Mouse (Mus musculus) left cerebral cortex, adult 2 months (tissue): ENCODE measurements around the gene Ctdnep1. TPM values are rescaled to one million over a fixed set of nuclear protein-coding genes. Genes with fewer than 3 reads are reported as not detected.

Source experiments
- DNase-seq, 2 experiments: peaks; one replicate each; pipeline ENCODE4 v3.0.0; 2021 to 2022; ENCODE audit warnings: low spot score in 2 of 2, mixed read lengths in 1 of 2; ENCODE audit errors: extremely low spot score in 1 of 2
- H3K27ac ChIP-seq: fragments of 200-600 bp; 2 replicates; pipeline ENCODE4 v1.8.1; 2022
- H3K4me3 ChIP-seq: fragments of 200-600 bp; 2 replicates; pipeline ENCODE4 v1.8.1; 2022
- CTCF ChIP-seq: fragments of 200-600 bp; IDR thresholded peaks from 2 replicates; pipeline ENCODE4 v1.8.1; 2022; ENCODE audit warnings: antibody characterized with exemption, mild to moderate bottlenecking, moderate library complexity
- intact Hi-C: fragments of 180-260 bp; cut with DNase I; formaldehyde crosslinking; loops from one replicate; pipeline ENCODE4 v1.15.1; 2025
- total RNA-seq, 2 experiments: library from RNA; stranded (reverse); gene quantifications; 2 replicates each; pipeline ENCODE4 v1.2.3; 2021

Gene Ctdnep1
- total RNA-seq, 2 experiments from 2014 or later: 116 to 124 TPM

GRCm38 (mm10) chr11:69938401-69938979 lies 42.5 kb upstream of the Ctdnep1 start:
- Histone ChIP-seq H3K27ac (no peak overlapping the region), H3K4me3 (no peak overlapping the region)
- DNase-seq: no peak
- no peak for TF ChIP-seq CTCF
- intact Hi-C loops: no loop called here

GRCm38 (mm10) chr11:69939181-69939580 lies 41.8 kb upstream of the Ctdnep1 start:
- no peak for DNase-seq
- intact Hi-C loops: no loop called here
- TF ChIP-seq CTCF: no peak
- Histone ChIP-seq H3K4me3 (no peak overlapping the region), H3K27ac (no peak overlapping the region)

GRCm38 (mm10) chr11:69939731-69940130 lies 41.2 kb upstream of the Ctdnep1 start:
- DNase-seq: no peak
- no peak for TF ChIP-seq CTCF
- intact Hi-C loops: no loop called here
- H3K4me3 ChIP-seq: no peak overlapping the region
- no peak overlapping the region for H3K27ac ChIP-seq

- DNase-seq: no peak
- TF ChIP-seq CTCF: no peak
- Histone ChIP-seq H3K27ac (no peak overlapping the region), H3K4me3 (no peak overlapping the region)
- intact Hi-C loops: no loop called here
These were observed 40.0 kb upstream of the Ctdnep1 start for GRCm38 (mm10) chr11:69940962-69941361.

- Histone ChIP-seq H3K27ac (no peak overlapping the region), H3K4me3 (no peak overlapping the region)
- intact Hi-C loops: no loop called here
- no peak for TF ChIP-seq CTCF
- no peak for DNase-seq
These were observed 35.7 kb upstream of the Ctdnep1 start for GRCm38 (mm10) chr11:69945216-69945615.

GRCm38 (mm10) chr11:69945997-69946891 lies 34.7 kb upstream of the Ctdnep1 start:
- intact Hi-C loops: no loop called here
- no peak overlapping the region for H3K27ac ChIP-seq
- TF ChIP-seq CTCF: no peak
- DNase-seq: no peak
- no peak overlapping the region for H3K4me3 ChIP-seq

- TF ChIP-seq CTCF: no peak
- intact Hi-C loops: no loop called here
- no peak for DNase-seq
- H3K4me3 ChIP-seq: peak overlapping the region; percentile 30
- no peak overlapping the region for H3K27ac ChIP-seq
These were observed 33.5 kb upstream of the Ctdnep1 start for GRCm38 (mm10) chr11:69947337-69948065.

- peak within 1 kb of the TSS; percentile 30 for H3K4me3 ChIP-seq
- H3K27ac ChIP-seq: no peak within 1 kb of the TSS
- intact Hi-C loops: no loop called here
- no peak for TF ChIP-seq CTCF
- peak; percentile 39 to 62 for DNase-seq
These were observed 32.7 kb upstream of the Ctdnep1 start, which contains the start of gene Slc2a4 for GRCm38 (mm10) chr11:69948066-69948762. Gene Slc2a4, minus strand, starts transcription at chr11:69948188.

- TF ChIP-seq CTCF: peak; percentile 87
- DNase-seq: peak; percentile 55 to 73
- intact Hi-C loops: loop anchor here (1.0 kb wide), 1 partner anchor 14 kb away; no protein-coding TSS in a partner anchor
- Histone ChIP-seq H3K4me3 (no peak overlapping the region), H3K27ac (no peak overlapping the region)
These were observed 32.2 kb upstream of the Ctdnep1 start for GRCm38 (mm10) chr11:69948763-69949150.

- no peak for DNase-seq
- TF ChIP-seq CTCF: peak; percentile 13
- intact Hi-C loops: no loop called here
- Histone ChIP-seq H3K4me3 (no peak overlapping the region), H3K27ac (no peak overlapping the region)
These were observed 30.0 kb upstream of the Ctdnep1 start for GRCm38 (mm10) chr11:69950807-69951459.

- no peak overlapping the region for H3K27ac ChIP-seq
- no peak for DNase-seq
- intact Hi-C loops: no loop called here
- H3K4me3 ChIP-seq: no peak overlapping the region
- no peak; the same call in 1 of the 2 replicates for TF ChIP-seq CTCF
These were observed 28.7 kb upstream of the Ctdnep1 start for GRCm38 (mm10) chr11:69952274-69952673.
